Mouse (Mus musculus) kidney, adult 18-20 months (tissue): ENCODE data around the gene Rims4.
A peak's percentile ranks its signal among the peaks of the same experiment; 100 is the strongest.

Experiments used
- DNase-seq: peaks from one replicate; pipeline ENCODE4 v3.0.0; 2021

The Rims4 gene

GRCm38 (mm10) chr2:163907131-163907530 is 11.4 kb downstream of the Rims4 start:
- no peak for DNase-seq

GRCm38 (mm10) chr2:163904323-163904722 is 14.2 kb downstream of the Rims4 start:
- no peak for DNase-seq

- no peak for DNase-seq
Measured at GRCm38 (mm10) chr2:163903461-163903860, 15.0 kb downstream of the Rims4 start.

GRCm38 (mm10) chr2:163902448-163902847 is 16.0 kb downstream of the Rims4 start:
- no peak for DNase-seq

GRCm38 (mm10) chr2:163901043-163901442 is 17.4 kb downstream of the Rims4 start:
- DNase-seq, result no peak

- no peak for DNase-seq
Measured at GRCm38 (mm10) chr2:163899910-163900411, 18.5 kb downstream of the Rims4 start.

GRCm38 (mm10) chr2:163897988-163898535 is 20.4 kb downstream of the Rims4 start:
- DNase-seq, result no peak

- no peak for DNase-seq
Measured at GRCm38 (mm10) chr2:163897026-163897425, 21.5 kb downstream of the Rims4 start.

- DNase-seq, result no peak
Measured at GRCm38 (mm10) chr2:163895156-163895555, 23.3 kb downstream of the Rims4 start.

GRCm38 (mm10) chr2:163893446-163894370 is 24.8 kb downstream of the Rims4 start:
- no peak for DNase-seq

GRCm38 (mm10) chr2:163891271-163891670 is 27.2 kb downstream of the Rims4 start:
- no peak for DNase-seq

- DNase-seq, result no peak
Measured at GRCm38 (mm10) chr2:163890586-163890985, 27.9 kb downstream of the Rims4 start.

GRCm38 (mm10) chr2:163889411-163889810 is 29.1 kb downstream of the Rims4 start:
- DNase-seq, result peak; percentile 14

- no peak for DNase-seq
Measured at GRCm38 (mm10) chr2:163882859-163883652, 35.4 kb downstream of the Rims4 start.

- peak; percentile 22 for DNase-seq
Measured at GRCm38 (mm10) chr2:163880891-163881290, 37.6 kb downstream of the Rims4 start.

- DNase-seq, result no peak
Measured at GRCm38 (mm10) chr2:163876830-163877498, 41.5 kb downstream of the Rims4 start.

GRCm38 (mm10) chr2:163875484-163875883 is 43.0 kb downstream of the Rims4 start:
- no peak for DNase-seq

- no peak for DNase-seq
Measured at GRCm38 (mm10) chr2:163874877-163875276, 43.6 kb downstream of the Rims4 start.

- no peak for DNase-seq
Measured at GRCm38 (mm10) chr2:163871906-163872305, 46.6 kb downstream of the Rims4 start.

GRCm38 (mm10) chr2:163871266-163871665 is 47.2 kb downstream of the Rims4 start:
- DNase-seq, result no peak

GRCm38 (mm10) chr2:163869783-163870182 is 48.7 kb downstream of the Rims4 start:
- DNase-seq, result no peak

GRCm38 (mm10) chr2:163866061-163866460 is 52.4 kb downstream of the Rims4 start:
- DNase-seq, result no peak

- DNase-seq, result no peak
Measured at GRCm38 (mm10) chr2:163865311-163865710, 53.2 kb downstream of the Rims4 start.
